Mouse (Mus musculus): ENCODE measurements around the gene Ropn1l. TPM values are rescaled to one million over a fixed set of nuclear protein-coding genes. Genes with fewer than 3 reads are reported as not detected.

Gene Ropn1l
- 3.4 and 3.7 TPM in 2 replicates for polyA plus RNA-seq (2016; fragmentation: Nextera tagmentation; extraction: Ambion mirVana)

DNA sequence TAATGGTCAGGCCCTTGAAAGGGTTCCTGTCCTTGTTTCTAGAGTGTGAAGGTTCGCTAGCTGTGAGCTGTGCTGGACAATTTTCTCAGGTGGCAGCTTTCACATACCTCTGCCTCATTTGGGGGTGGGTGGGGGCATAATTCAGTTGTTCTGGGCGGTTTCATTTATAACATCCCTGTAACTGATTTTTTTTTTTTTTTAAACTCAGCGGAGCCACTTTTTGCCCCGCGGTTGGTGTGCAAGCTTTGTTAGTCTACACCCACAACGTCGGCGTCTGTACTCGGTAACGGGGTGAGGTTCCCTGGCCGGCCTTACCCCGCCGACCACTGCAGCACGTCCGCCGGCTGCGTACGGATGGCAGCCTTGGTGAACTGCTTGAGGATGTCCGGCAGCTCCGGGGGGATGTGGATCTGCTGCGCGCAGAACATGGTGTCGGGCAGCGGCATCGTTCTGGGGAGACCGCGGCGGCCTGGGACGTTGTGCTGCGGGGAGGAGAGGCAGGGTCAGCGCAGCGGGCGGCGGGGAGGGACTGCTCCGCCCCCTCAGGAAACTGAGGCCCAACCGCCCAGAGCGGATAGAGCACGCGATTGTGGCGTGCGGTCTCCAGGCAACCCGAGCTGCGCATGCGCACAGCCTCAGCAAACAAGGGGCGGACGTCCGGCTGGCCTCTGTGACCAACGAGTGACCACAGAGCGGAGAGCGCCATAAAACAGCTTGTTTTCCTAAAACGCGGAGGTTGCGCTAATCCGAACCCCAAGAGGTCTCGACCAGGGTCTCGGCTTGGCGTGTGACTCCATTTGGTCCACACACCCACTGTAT, at the start of gene Ropn1l:
Gene Ropn1l, minus strand, starts transcription at position 640 of the 819 bp plus-strand sequence.
- peaks cover 14% of the 10 kb centered on the region; the same call in 1 of the 2 replicates for H3K36me3 ChIP-seq
- peak within 1 kb of the TSS; percentile 87 for H3K27ac ChIP-seq
- H3K27me3 ChIP-seq (ENCODE audit: insufficient read depth, poor library complexity, severe bottlenecking), result no peaks in the 10 kb centered on the region
- H3K4me3 ChIP-seq, result peak within 1 kb of the TSS; percentile 71
- H3K4me1 ChIP-seq, result peaks cover 18% of the 10 kb centered on the region
- under 1% methylated on average over 57 of the region's 57 CpGs for WGBS
- DNase-seq (ENCODE audit: low spot score), result peak; percentile 98
- H3K9me3 ChIP-seq, result no peaks in the 10 kb centered on the region

GRCm38 (mm10) chr15:31502996-31503395, 49.5 kb upstream of the Ropn1l start:
- H3K36me3 ChIP-seq, result peaks cover 34% of the 10 kb centered on the region

DNA sequence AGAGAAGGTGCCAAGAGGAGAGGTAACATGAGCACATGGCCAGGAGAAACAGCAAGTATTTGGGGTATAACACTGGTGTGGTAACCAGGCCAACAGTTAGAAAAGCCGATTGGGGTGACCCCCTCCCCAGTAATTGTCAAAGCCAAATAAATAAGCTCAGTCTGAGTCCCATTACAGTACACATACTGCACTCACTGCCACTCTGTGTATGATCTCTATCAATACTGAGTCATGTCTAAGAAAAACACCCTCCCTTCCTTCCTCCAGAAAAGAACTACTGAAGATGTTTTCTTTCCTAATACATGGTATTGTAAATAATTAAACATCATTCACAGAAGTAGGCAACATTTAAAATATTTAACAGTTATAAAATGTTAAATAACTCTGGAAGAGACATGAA, 48.8 kb upstream of the Ropn1l start:
- DNase-seq (ENCODE audit: low spot score), result no peak
- Histone ChIP-seq H3K9me3 (no peaks in the 10 kb centered on the region), H3K4me1 (no peaks in the 10 kb centered on the region), H3K4me3 (no peak overlapping the region), H3K36me3 (peaks cover 40% of the 10 kb centered on the region), H3K27ac (no peak overlapping the region), H3K27me3 (ENCODE audit: insufficient read depth, poor library complexity, severe bottlenecking) (no peaks in the 10 kb centered on the region)
- 76% methylated on average over 1 of the region's 1 CpGs for WGBS

More at GRCm38 (mm10) chr15:31502996-31503395, 49.5 kb upstream of the Ropn1l start:
- Histone ChIP-seq H3K4me3 (no peak overlapping the region), H3K27me3 (ENCODE audit: insufficient read depth, poor library complexity, severe bottlenecking) (no peaks in the 10 kb centered on the region), H3K9me3 (no peaks in the 10 kb centered on the region), H3K4me1 (no peaks in the 10 kb centered on the region), H3K27ac (no peak overlapping the region)
- WGBS, result 92% methylated on average over 4 of the region's 4 CpGs
- no peak for DNase-seq (ENCODE audit: low spot score)

GRCm38 (mm10) chr15:31494803-31495202, 41.3 kb upstream of the Ropn1l start:
- Histone ChIP-seq H3K36me3 (peaks cover 69% of the 10 kb centered on the region), H3K4me3 (no peak overlapping the region), H3K27ac (no peak overlapping the region), H3K9me3 (no peaks in the 10 kb centered on the region), H3K4me1 (no peaks in the 10 kb centered on the region), H3K27me3 (ENCODE audit: insufficient read depth, poor library complexity, severe bottlenecking) (no peaks in the 10 kb centered on the region)
- no peak for DNase-seq (ENCODE audit: low spot score)
- 91% methylated on average over 9 of the region's 9 CpGs for WGBS

DNA sequence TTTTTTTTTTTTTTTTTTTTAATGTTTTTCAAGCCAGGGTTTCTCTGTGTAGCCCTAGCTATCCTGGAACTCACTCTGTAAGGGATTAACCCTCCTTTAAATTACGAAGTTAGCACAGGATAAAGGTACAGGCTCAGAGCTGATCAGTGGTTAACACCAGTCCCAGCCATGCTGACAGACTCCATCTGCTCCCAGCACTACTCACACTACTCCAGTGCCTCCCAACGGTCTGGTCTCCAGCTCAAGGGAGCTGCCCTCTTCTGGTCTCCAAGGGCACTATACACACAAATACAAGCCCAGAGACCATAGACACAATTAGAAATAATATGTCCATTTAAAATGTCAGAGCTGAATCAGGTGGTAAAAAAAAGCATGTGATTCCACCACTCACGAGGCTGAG, 40.8 kb upstream of the Ropn1l start:
- no peak overlapping the region for H3K27ac ChIP-seq
- no peak for DNase-seq (ENCODE audit: low spot score)
- H3K36me3 ChIP-seq, result peaks cover 71% of the 10 kb centered on the region
- 83% methylated on average over 3 of the region's 3 CpGs for WGBS
- H3K9me3 ChIP-seq, result no peaks in the 10 kb centered on the region
- no peaks in the 10 kb centered on the region for H3K27me3 ChIP-seq (ENCODE audit: insufficient read depth, poor library complexity, severe bottlenecking)
- no peaks in the 10 kb centered on the region for H3K4me1 ChIP-seq
- no peak overlapping the region for H3K4me3 ChIP-seq

GRCm38 (mm10) chr15:31487407-31487806, 33.9 kb upstream of the Ropn1l start:
- peaks cover 50% of the 10 kb centered on the region for H3K36me3 ChIP-seq
- 79% methylated on average over 2 of the region's 2 CpGs for WGBS
- DNase-seq (ENCODE audit: low spot score), result no peak
- H3K4me1 ChIP-seq, result no peaks in the 10 kb centered on the region
- H3K27ac ChIP-seq, result no peak overlapping the region
- H3K4me3 ChIP-seq, result no peak overlapping the region
- H3K27me3 ChIP-seq (ENCODE audit: insufficient read depth, poor library complexity, severe bottlenecking), result no peaks in the 10 kb centered on the region
- H3K9me3 ChIP-seq, result no peaks in the 10 kb centered on the region

DNA sequence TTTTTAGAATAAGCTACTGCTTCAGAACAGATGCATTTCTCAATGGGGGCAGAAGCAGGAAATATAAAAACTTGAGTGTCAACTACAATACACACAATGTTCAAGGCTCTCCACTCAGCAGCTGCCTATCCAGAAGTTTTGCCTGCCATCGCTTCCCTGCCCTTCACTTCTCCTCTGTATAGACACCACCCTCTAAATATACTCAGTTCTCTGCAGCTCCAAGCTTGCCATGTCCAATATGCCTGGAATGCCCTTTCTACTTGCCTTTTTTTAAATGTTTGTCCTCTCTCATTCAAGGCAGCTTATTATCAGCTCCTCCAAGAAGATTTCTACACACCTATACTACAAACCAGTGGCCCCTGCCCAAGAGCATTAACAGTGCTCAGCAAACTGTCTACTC, 23.1 kb upstream of the Ropn1l start:
- H3K36me3 ChIP-seq, result peaks cover 71% of the 10 kb centered on the region

GRCm38 (mm10) chr15:31472645-31473574, 19.4 kb upstream of the Ropn1l start:
- Histone ChIP-seq H3K9me3 (no peaks in the 10 kb centered on the region), H3K36me3 (peaks cover 61% of the 10 kb centered on the region), H3K27ac (no peak overlapping the region), H3K4me1 (no peaks in the 10 kb centered on the region), H3K27me3 (ENCODE audit: insufficient read depth, poor library complexity, severe bottlenecking) (no peaks in the 10 kb centered on the region), H3K4me3 (no peak overlapping the region)
- no peak for DNase-seq (ENCODE audit: low spot score)
- 74% methylated on average over 4 of the region's 4 CpGs for WGBS

More for the DNA sequence above, 23.1 kb upstream of the Ropn1l start:
- DNase-seq (ENCODE audit: low spot score), result no peak
- WGBS, result 60% methylated on average over 1 of the region's 1 CpGs
- H3K9me3 ChIP-seq, result no peaks in the 10 kb centered on the region
- no peaks in the 10 kb centered on the region for H3K4me1 ChIP-seq
- H3K27me3 ChIP-seq (ENCODE audit: insufficient read depth, poor library complexity, severe bottlenecking), result no peaks in the 10 kb centered on the region
- no peak overlapping the region for H3K27ac ChIP-seq
- no peak overlapping the region for H3K4me3 ChIP-seq

DNA sequence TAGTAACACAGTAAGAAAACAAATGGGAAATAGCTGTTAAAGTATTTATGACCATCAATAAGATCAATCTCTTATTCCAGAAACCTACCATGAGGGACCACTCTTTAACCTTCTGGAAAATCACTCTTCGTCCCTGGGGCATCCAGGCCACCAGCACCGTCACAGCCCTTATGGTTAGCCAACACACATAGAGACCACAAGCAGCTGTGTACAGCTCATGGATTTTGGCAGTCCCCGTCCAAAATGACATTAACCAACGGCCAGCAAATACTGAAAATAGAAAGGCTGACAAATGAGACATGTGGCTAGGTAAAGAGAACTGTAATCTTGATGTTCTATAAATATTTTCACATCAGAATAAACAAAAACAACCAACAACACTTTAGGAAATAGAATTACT, 18.0 kb upstream of the Ropn1l start:
- H3K36me3 ChIP-seq, result peaks cover 64% of the 10 kb centered on the region
- H3K4me1 ChIP-seq, result no peaks in the 10 kb centered on the region
- 95% methylated on average over 4 of the region's 4 CpGs for WGBS
- H3K9me3 ChIP-seq, result no peaks in the 10 kb centered on the region
- no peak for DNase-seq (ENCODE audit: low spot score)
- H3K27ac ChIP-seq, result no peak overlapping the region
- H3K4me3 ChIP-seq, result no peak overlapping the region
- H3K27me3 ChIP-seq (ENCODE audit: insufficient read depth, poor library complexity, severe bottlenecking), result no peaks in the 10 kb centered on the region

DNA sequence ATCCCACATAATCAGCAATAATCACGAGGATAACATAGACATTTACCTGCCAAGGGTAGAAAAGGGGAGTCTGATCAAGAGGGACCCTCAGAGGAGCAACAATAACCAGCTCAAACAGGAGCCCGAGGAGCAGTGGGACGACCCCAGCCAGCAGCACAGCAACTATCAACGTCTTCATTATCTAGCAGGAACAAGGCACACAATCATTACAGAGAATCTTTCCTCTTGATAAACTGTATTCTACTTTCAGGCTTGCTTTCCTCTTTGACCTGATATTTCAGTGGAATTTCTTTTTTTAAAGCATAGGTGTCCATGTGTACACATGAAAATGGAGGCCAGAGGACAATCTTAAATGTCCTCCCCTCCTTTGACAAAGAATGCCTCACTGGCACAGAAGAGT, 16.0 kb upstream of the Ropn1l start:
- H3K36me3 ChIP-seq, result peaks cover 69% of the 10 kb centered on the region

DNA sequence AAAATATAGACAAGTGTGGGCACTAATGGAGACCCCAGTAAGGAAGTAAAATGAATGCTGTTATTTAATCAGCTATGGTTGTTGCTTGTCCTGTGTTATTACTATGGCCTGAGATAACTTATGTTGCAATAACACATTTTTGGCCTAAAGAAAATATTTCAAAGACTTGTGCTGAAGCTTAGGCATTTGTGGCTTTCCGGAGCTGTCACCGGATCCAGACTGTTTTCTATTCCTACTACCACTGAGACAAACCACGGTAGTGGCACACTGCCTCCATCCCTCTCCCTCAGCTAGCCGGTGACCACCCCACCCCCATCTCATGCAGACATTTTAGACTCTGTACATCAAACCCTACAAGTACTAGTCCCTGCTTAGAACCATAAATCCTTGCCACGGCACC, 15.3 kb upstream of the Ropn1l start:
- no peaks in the 10 kb centered on the region for H3K4me1 ChIP-seq
- DNase-seq (ENCODE audit: low spot score), result no peak
- peaks cover 72% of the 10 kb centered on the region for H3K36me3 ChIP-seq
- H3K27ac ChIP-seq, result no peak overlapping the region
- WGBS, result 90% methylated on average over 5 of the region's 5 CpGs
- H3K27me3 ChIP-seq (ENCODE audit: insufficient read depth, poor library complexity, severe bottlenecking), result no peaks in the 10 kb centered on the region
- no peak overlapping the region for H3K4me3 ChIP-seq
- H3K9me3 ChIP-seq, result no peaks in the 10 kb centered on the region

More for the DNA sequence above, 16.0 kb upstream of the Ropn1l start:
- Histone ChIP-seq H3K27ac (no peak overlapping the region), H3K27me3 (ENCODE audit: insufficient read depth, poor library complexity, severe bottlenecking) (no peaks in the 10 kb centered on the region), H3K9me3 (no peaks in the 10 kb centered on the region), H3K4me1 (no peaks in the 10 kb centered on the region), H3K4me3 (no peak overlapping the region)
- WGBS, result 72% methylated on average over 4 of the region's 4 CpGs
- DNase-seq (ENCODE audit: low spot score), result no peak

DNA sequence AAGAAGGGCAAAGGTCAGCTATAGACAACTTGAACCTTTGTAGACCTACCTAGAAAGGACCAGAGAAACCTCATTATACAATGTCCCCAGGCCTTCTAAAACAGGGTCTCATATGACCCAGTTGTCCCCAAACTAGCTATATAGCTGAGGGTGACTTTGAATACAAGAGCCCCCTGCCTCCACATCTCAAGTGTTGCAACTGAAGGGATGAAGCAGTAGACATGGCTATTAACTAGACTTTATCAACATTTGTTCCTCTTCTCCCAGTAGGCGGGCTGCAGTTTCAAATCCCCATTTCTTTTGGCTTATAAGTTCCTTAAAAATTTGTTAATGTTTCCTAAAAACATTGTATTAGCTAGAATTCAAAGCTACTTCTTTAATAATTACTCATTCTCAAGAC, 13.2 kb upstream of the Ropn1l start:
- no peaks in the 10 kb centered on the region for H3K27me3 ChIP-seq (ENCODE audit: insufficient read depth, poor library complexity, severe bottlenecking)
- H3K36me3 ChIP-seq, result peaks cover 86% of the 10 kb centered on the region
- no peak for DNase-seq (ENCODE audit: low spot score)
- H3K4me1 ChIP-seq, result no peaks in the 10 kb centered on the region
- 84% methylated on average over 1 of the region's 1 CpGs for WGBS
- H3K4me3 ChIP-seq, result no peak overlapping the region
- no peaks in the 10 kb centered on the region for H3K9me3 ChIP-seq
- no peak overlapping the region for H3K27ac ChIP-seq

DNA sequence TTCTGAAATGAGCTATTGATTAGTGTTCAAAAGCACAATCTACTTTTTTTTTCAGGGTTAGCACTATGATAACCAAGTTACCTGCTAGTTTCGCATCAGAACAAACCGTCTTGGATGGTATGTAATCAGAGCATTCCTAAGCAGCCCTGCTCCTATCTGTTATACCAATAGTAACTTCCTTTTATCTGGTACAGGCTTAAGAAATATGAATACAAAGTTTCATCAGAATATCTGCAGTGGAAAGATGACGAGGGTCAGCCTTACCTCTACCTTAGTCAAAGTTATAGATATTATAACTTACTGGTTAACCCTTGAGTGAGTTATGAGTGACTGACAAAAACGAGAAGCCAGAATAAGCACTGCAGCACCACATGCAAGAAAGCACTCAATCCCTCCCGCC, 12.8 kb upstream of the Ropn1l start:
- H3K4me3 ChIP-seq, result no peak overlapping the region
- H3K36me3 ChIP-seq, result peaks cover 86% of the 10 kb centered on the region
- no peak overlapping the region for H3K27ac ChIP-seq
- no peak for DNase-seq (ENCODE audit: low spot score)
- no peaks in the 10 kb centered on the region for H3K4me1 ChIP-seq
- H3K27me3 ChIP-seq (ENCODE audit: insufficient read depth, poor library complexity, severe bottlenecking), result no peaks in the 10 kb centered on the region
- H3K9me3 ChIP-seq, result no peaks in the 10 kb centered on the region
- 92% methylated on average over 5 of the region's 5 CpGs for WGBS
